Mouse (Mus musculus): ENCODE data around the gene Fggy.

Gene Fggy

DNA sequence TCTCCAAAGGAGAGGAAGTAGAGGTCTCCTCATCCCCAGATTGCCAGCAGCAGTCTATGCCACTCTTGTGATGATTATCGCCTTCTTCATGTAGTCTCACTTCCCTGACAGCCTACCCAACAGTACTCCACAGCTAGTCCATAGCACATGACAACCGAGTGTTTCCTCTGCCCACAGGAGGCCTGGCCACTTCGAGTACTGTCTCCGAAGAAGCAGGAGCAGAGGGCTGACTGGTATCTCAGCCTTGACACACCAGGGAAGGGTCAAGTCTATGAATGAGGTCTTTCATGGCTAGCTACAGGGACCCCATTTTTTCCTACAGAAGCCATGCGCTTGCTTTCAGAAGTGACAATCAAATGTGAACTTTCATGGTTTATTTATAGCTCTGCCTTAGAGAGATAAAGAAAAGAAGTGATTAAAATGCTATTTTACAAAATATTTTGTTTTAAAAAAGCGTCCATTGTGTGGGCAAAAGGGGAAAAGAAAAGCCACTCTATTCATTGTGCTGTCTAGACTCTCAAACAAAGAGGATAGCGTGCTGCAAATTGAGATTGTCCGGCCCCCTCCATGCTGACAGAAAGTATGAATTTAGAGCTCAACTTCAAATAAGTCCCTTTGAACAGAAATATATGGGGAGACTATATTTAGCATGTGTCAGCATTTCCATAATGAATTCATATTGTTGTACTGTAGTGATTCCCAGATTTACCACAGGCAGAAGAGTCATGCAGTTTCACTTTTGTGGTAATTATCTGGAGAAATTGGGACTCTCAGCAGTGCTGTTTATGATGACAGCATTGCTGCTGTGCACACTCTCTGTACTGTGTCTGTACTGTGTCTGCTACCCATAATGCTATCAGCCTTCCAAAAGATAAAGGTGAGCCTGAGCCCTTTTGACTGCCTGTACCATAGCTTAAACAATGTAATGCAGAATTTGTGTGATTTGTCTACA, 358.6 kb downstream of the Fggy start:
- no peak for DNase-seq

- no peak for DNase-seq
Measured at GRCm38 (mm10) chr4:95917703-95918102, 360.4 kb downstream of the Fggy start.

DNA sequence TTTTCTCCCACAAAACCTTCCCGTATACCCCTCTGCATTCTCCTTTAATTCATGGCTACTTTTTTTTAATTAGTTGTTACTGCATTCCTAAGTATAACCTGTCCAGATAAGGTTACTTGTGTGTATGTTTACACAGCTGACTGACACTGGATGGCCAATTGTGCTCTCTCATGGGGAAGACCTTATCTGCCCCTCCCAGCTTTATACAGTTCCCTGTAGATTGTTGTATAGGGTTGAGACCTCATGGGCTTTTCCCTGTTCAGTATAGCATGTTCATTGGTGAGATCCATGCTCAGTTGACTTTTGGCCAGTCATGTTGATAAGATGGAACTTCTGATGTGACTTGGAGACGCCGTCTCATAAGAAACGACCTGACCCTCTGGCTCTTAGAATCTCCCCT, 363.1 kb downstream of the Fggy start:
- DNase-seq, result no peak

DNA sequence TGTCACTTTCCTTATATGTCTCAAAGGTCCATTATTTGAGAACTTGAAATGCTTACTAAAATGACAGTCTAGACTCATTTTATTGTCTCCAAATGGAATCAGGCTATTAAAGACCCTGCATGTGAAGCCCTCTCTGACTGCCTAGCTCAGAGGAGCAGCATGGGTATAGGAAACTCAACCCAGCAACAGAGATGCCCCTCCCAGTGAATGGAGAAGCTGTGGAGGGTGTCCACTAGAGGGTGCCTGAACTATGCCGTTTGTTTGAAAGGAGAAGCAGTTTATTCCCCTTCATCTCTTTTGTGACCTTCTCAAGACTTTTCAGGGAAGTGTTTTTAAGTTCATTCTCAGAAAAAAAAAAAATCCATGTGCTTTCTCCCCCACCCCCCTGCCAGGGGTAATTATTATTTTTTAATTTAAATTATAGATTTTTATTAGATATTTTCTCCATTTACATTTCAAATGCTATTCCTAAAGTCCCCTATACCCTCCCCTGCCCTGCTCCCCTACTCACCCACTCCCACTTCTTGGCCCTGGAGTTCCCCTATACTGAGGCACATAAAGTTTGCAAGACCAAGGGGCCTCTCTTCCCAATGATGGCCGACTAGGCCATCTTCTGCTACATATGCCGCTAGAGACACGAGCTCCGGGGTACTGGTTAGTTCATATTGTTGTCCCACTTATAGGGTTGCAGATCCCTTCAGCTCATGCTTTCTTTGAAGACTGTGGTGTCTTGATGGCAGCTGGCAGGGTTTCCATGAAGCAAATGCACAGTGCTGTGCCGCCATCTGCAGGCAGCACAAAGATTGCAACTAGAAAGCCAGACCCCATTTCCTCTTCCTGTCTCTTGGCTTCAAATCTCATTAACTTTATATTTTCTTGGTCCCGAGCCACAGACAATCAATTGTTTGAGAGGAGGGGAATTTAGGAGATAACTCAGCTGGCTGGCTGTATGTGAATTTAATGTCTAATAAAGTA, 367.2 kb downstream of the Fggy start:
- peak; percentile 38 to 62 for DNase-seq

DNA sequence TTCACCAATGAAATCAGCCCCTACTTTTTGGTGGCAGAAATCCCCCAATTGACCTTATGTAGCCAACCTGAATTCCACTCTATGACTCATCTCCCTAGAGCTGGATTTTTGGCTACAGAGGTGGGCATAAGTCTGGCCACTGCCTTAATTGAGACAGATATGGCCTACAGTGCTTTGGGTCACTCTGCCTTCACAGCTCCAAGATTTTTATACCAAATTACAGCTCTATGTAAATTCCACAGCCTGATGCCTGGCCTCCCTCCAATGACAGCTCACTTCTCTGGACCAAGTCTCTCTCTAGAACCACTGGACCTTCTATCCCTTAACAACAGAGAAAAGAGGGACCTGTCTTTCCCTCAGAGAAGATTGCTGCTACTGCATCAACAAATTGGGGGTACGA, 371.5 kb downstream of the Fggy start:
- DNase-seq, result no peak

DNA sequence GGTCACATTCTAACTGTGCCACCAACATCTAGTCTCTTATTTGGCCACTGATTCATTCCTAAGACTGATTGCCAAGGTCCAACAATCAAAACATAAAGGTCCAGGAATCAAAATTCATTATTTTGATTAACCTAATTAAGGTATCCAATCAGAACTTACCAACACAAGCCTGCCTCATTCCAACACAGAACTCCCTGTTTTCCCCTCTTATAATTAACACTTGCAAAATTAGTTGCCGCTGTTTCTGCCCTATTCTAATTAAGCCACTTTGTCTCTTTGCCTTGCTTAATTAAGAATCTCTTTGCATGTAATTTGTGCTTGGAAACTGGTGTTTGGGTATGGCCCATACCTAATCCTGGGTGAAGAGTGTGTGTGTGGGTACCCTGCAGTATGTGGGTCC, 372.6 kb downstream of the Fggy start:
- no peak for DNase-seq

DNA sequence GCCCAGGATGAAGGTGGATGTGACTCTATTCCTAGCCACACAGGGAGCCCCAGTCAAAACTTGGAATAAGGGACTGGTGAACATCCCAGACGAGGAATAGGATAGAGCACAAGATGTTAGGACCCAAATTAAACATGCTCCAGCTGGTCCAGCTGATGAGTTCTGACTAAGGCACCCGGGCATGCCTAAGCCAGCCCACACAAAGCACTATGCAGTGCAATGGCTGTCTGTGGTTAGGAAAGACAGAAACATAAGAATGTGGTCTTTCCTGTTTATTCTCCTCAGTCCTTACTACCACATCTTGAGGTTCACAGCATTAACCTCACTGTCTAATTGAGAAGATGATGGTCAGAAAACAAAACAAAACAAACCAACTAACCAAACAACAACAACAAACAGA, 374.0 kb downstream of the Fggy start:
- no peak for DNase-seq

GRCm38 (mm10) chr4:95933801-95934356, 376.6 kb downstream of the Fggy start:
- peak; percentile 78 to 85 for DNase-seq

GRCm38 (mm10) chr4:95934384-95935035, 377.2 kb downstream of the Fggy start:
- DNase-seq, result peak; percentile 47 to 60

DNA sequence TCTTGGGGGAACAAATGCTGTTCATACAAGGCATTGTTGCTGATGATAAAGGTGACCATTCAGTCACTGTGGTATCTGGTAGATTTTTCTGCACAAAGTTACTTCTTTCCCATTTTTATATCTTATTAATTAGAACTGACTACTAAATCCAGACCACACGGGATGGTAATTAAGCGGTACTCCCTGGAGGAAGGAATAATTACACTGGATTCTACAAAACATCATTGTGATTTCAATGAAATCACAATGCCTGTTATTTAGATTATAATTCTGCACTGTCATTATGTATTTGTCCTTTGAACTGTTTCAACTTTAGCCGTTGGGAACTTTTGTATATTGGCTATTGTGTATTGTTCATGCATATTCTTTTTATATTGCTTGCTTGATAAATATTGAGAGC, 381.4 kb downstream of the Fggy start:
- DNase-seq, result no peak

- no peak for DNase-seq
Measured at GRCm38 (mm10) chr4:95947896-95948295, 390.6 kb downstream of the Fggy start.

DNA sequence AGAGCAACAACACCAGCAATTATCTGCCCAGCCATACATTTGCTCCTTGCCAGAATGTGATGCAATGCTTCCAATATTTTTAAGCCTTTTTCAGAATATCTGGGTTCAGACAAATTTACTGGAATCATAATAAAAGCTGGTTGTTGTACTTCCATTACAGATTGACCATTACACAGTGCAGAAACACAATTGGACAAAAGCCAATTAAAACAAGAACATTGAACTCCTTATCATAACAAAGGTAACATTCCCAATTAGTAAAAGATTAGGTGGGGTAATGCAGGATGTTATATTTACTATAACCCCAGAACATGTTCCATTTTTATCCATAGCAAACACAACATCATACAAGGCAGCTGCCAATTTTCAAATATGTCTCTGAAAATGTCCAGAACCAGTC, 396.0 kb downstream of the Fggy start:
- DNase-seq, result no peak

DNA sequence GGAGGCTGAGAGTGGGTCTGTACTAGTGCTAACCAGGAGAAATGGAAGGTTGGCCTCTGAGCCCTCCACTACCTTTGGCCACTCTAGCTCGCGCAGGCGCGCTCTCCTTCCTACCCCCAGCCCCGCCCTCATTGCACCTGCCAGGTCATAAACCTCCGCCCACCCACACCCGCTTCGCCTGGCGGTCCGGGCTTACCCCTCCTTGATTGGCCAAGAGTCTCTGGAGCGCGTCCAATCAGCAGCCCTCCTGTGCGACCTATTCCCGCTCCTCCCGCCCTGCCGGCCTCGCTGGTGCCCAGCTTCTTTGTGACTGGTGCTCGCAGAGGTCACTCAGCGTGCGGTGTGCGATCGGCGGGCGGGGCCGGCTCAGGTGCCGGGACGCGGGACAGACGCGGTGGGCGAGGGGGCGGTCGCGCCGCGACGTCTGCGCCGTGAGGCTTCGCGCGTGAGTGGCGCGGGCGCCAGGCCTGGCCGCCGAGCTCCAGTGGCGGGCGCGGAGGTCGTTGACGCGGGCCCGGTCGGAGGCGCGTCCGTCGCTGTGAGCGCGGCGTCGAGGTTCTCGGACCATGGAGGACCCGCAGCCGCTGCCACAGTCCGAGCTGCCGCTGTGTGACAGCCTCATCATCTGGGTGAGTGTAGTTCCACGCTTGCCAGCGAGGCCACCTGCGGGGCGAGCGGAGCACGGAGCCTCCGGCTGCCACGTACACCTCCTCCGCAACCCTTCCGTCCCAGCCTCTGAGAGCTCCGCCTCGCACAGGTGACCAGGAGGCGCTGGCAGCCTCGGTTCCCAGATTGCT, 409.8 kb downstream of the Fggy start, which contains the start of gene Hook1:
Gene Hook1 (plus strand): TSS at position 313 of the 797 bp plus-strand sequence.
- DNase-seq, result peak; percentile 98 to 99
